Comparison of ENCODE assay signal across 24 mouse cellular contexts in genomic region chr2:152622953-152623352, GRCm38 (mm10). TPM values are rescaled to one million over a fixed set of nuclear protein-coding genes. Genes with fewer than 3 reads are reported as not detected.
A peak's percentile ranks its signal among the peaks of the same experiment; 100 is the strongest.
DNase-seq lines count a peak whose midpoint lies in the region; ATAC-seq and TF ChIP-seq lines count a peak whose summit lies in the region.
"Had no signal": no experiment of that assay in that cellular context is flagged by ENCODE, and none has a peak within 500 bp of the region (broad histone marks: within the 10 kb centered on the region; RNA-seq: fewer than 3 reads in every experiment).

Gene Defb25 (minus strand): TSS chr2:152623053.

- H3K4me1 ChIP-seq in kidney, embryonic 15.5 days: peaks cover 55% of the 10 kb centered on the region
- 0 out of 2 replicates have a peak, but pooled peaks cover 3% of the 10 kb centered on the region for H3K4me1 ChIP-seq in kidney, postnatal 0 days (replicated peaks; ENCODE audit: insufficient read depth, low read length)

- H3K27ac ChIP-seq in kidney, embryonic 15.5 days: peak within 1 kb of the TSS; percentile 87
- H3K27ac ChIP-seq in kidney, postnatal 0 days: peak within 1 kb of the TSS; percentile 57
- H3K27ac ChIP-seq: embryonic facial prominence, embryonic 13.5 days; embryonic facial prominence, embryonic 15.5 days; forebrain, embryonic 10.5 days; forebrain, embryonic 12.5 days had no signal

- no peaks in the 10 kb centered on the region for H3K36me3 ChIP-seq in kidney, embryonic 15.5 days
- no peaks in the 10 kb centered on the region for H3K36me3 ChIP-seq in kidney, postnatal 0 days (ENCODE audit: insufficient read depth, low read length)
- no peaks in the 10 kb centered on the region for H3K36me3 ChIP-seq in myocyte (ENCODE audit: control insufficient read depth, insufficient read depth)
- H3K36me3 ChIP-seq: embryonic facial prominence, embryonic 13.5 days; embryonic facial prominence, embryonic 15.5 days; forebrain, embryonic 10.5 days; forebrain, embryonic 12.5 days had no signal

- peaks cover 14% of the 10 kb centered on the region for H3K27me3 ChIP-seq in kidney, embryonic 15.5 days
- no peaks in the 10 kb centered on the region for H3K27me3 ChIP-seq in kidney, postnatal 0 days (ENCODE audit: insufficient read depth, low read length)
- H3K27me3 ChIP-seq in myocyte (ENCODE audit: control insufficient read depth, insufficient read depth, insufficient read length): no peaks in the 10 kb centered on the region

- no peak within 1 kb of the TSS for H3K9ac ChIP-seq in kidney, embryonic 15.5 days
- no peak within 1 kb of the TSS for H3K9ac ChIP-seq in kidney, postnatal 0 days (ENCODE audit: low read depth, low read length)
- H3K9ac ChIP-seq: embryonic facial prominence, embryonic 13.5 days; embryonic facial prominence, embryonic 15.5 days; forebrain, embryonic 12.5 days had no signal

- H3K9me3 ChIP-seq in kidney, embryonic 15.5 days (replicated peaks): no peaks in the 10 kb centered on the region
- H3K9me3 ChIP-seq in kidney, postnatal 0 days (replicated peaks; ENCODE audit: low read length): no peaks in the 10 kb centered on the region
- H3K9me3 ChIP-seq: embryonic facial prominence, embryonic 13.5 days; embryonic facial prominence, embryonic 15.5 days; forebrain, embryonic 10.5 days; forebrain, embryonic 12.5 days had no signal

- peaks cover 14% of the 10 kb centered on the region for H3K79me2 ChIP-seq in myocyte (ENCODE audit: control insufficient read depth, insufficient read depth)

- DNase-seq in kidney, adult 11 months: no peak
- DNase-seq in kidney, postnatal 0 days (ENCODE audit: low spot score): no peak
- DNase-seq in kidney, postnatal 25 days: no peak
- no peak for DNase-seq in layer of hippocampus, adult 9-10 months (ENCODE audit: low spot score)
- DNase-seq: adrenal gland, adult 2 months; adrenal gland, postnatal 10 days; adrenal gland, postnatal 25 days; cerebellum, adult 11 months; cerebellum, adult 18-20 months; cerebellum, adult 8-10 months; cerebellum, adult 9-11 months; cerebellum, postnatal 14 days; cerebellum, postnatal 36 days; embryo, embryonic 11 days had no signal

- TF ChIP-seq POLR2A in myocyte (IDR thresholded peaks at IDR 0.05; ENCODE audit: insufficient read length, low read depth): no peak

- H3K4me3 ChIP-seq in kidney, embryonic 15.5 days (replicated peaks): 0 out of 2 replicates have a peak within 1 kb of the TSS, but pooled peaks have one; percentile 5
- no peak within 1 kb of the TSS for H3K4me3 ChIP-seq in kidney, postnatal 0 days (replicated peaks; ENCODE audit: low read depth, low read length)
- no peak within 1 kb of the TSS for H3K4me3 ChIP-seq in myocyte
- H3K4me3 ChIP-seq: embryonic facial prominence, embryonic 13.5 days; embryonic facial prominence, embryonic 15.5 days; erythroblast, embryonic 14.5 days; forebrain, embryonic 10.5 days; forebrain, embryonic 12.5 days had no signal

- no peak for TF ChIP-seq CTCF in kidney, postnatal 0 days (IDR thresholded peaks at IDR 0.05; ENCODE audit: low read depth)

- H3K4me2 ChIP-seq in kidney, embryonic 15.5 days: peak within 1 kb of the TSS; percentile 12; the same call in 1 of the 2 replicates
- no peak within 1 kb of the TSS for H3K4me2 ChIP-seq in kidney, postnatal 0 days (ENCODE audit: low read length)
- H3K4me2 ChIP-seq in myocyte (ENCODE audit: low read depth): peak within 1 kb of the TSS; percentile 64
- H3K4me2 ChIP-seq: embryonic facial prominence, embryonic 13.5 days; embryonic facial prominence, embryonic 15.5 days; forebrain, embryonic 12.5 days had no signal

- H3ac ChIP-seq in myocyte (ENCODE audit: control insufficient read depth, insufficient read length): no peak within 1 kb of the TSS

- 67% methylated on average over 7 of the region's 7 CpGs for WGBS in kidney, embryonic 15.5 days
- WGBS in kidney, postnatal 0 days: 63% methylated on average over 7 of the region's 7 CpGs

- no peak for ATAC-seq in kidney, embryonic 15.5 days (replicated peaks; ENCODE audit: low FRiP score)
- ATAC-seq in kidney, postnatal 0 days (replicated peaks; ENCODE audit: low FRiP score, low read depth): no peak
- ATAC-seq: forebrain, embryonic 14.5 days had no signal

TF ChIP-seq in myocyte, 11 proteins besides CTCF, POLR2A, EP300 and RAD21:
- no peak for TF ChIP-seq TCF12 (IDR thresholded peaks at IDR 0.05; ENCODE audit: insufficient read depth, poor library complexity, severe bottlenecking)
- no peak for TF ChIP-seq TCF3 (IDR thresholded peaks at IDR 0.05; ENCODE audit: insufficient read length, low read depth)
- no peak for TF ChIP-seq MYOD1 (IDR thresholded peaks at IDR 0.05; ENCODE audit: control insufficient read depth in 1 of 3, insufficient read length in 2 of 3, low read depth in 2 of 3)
- no peak for TF ChIP-seq POLR2AphosphoS2 (IDR thresholded peaks at IDR 0.05; ENCODE audit: insufficient read length, low read depth)
- TF ChIP-seq MAX (IDR thresholded peaks at IDR 0.05; ENCODE audit: low read depth): no peak
- TF ChIP-seq USF1 (IDR thresholded peaks at IDR 0.05; ENCODE audit: low read depth): no peak
- no peak for TF ChIP-seq E2F4 (IDR thresholded peaks at IDR 0.05; ENCODE audit: insufficient read depth)
- TF ChIP-seq CEBPB (IDR thresholded peaks at IDR 0.05; ENCODE audit: insufficient read depth, poor library complexity, severe bottlenecking): no peak
- no peak for TF ChIP-seq SRF (IDR thresholded peaks at IDR 0.05; ENCODE audit: control insufficient read depth, insufficient read length, low read depth)
- no peak for TF ChIP-seq MYOG (IDR thresholded peaks at IDR 0.05; ENCODE audit: control insufficient read depth in 1 of 3, insufficient read depth in 1 of 3, insufficient read length in 2 of 3, low read depth in 2 of 3)
- TF ChIP-seq REST (IDR thresholded peaks at IDR 0.05; ENCODE audit: insufficient read depth, insufficient read length): no peak

RNA-seq across cellular contexts. Expression of gene Defb25, which starts in this region (rescaled TPM):
- polyA plus RNA-seq in kidney, embryonic 15.5 days (2015; fragmentation: Nextera tagmentation; extraction: Ambion mirVana): 23.2 and 25.2 TPM in 2 replicates
- 26.4 and 39.6 TPM in 2 replicates for polyA plus RNA-seq in kidney, postnatal 0 days (2015; fragmentation: Nextera tagmentation; extraction: Ambion mirVana)
- 8.8 TPM for polyA plus RNA-seq in myocyte (2012; fragmentation: generic; extraction: Trizol)
- polyA plus RNA-seq: brain, embryonic 14.5 days; embryonic facial prominence, embryonic 11.5 days; embryonic facial prominence, embryonic 13.5 days; erythroblast, embryonic 14.5 days; forebrain, embryonic 10.5 days; forebrain, embryonic 12.5 days; forebrain, embryonic 14.5 days had no signal
